Mouse (Mus musculus) neural tube, embryonic 13.5 days (tissue): ENCODE measurements at regions not wholly inside any gene's neighbourhood (a gene's known extent, or its start where the extent isn't known, plus 50 kb on each side); places are given as distances from the start of the nearest gene placed in this dataset.

ENCODE experiments used
- ATAC-seq: fragments of 200-750 bp; cut with Nextera tagmentation; 2 replicates; pipeline ENCODE4 v1.8.0; 2017; ENCODE audit warnings: low read depth, mild to moderate bottlenecking, moderate TSS enrichment, moderate library complexity
- H3K27ac ChIP-seq: fragments of 300-500 bp; sonication (generic); replicated peaks from 2 replicates; pipeline ENCODE4 v1.5.1; 2015; ENCODE audit warnings: moderate library complexity, mild to moderate bottlenecking, inconsistent platforms
- H3K27me3 ChIP-seq: fragments of 300-500 bp; sonication (generic); 2 replicates; pipeline ENCODE4 v1.6.1; 2015; ENCODE audit warnings: mild to moderate bottlenecking, inconsistent platforms
- H3K36me3 ChIP-seq: fragments of 300-500 bp; sonication (generic); 2 replicates; pipeline ENCODE4 v1.6.1; 2015; ENCODE audit warnings: mild to moderate bottlenecking, inconsistent platforms
- H3K4me1 ChIP-seq: fragments of 300-500 bp; sonication (generic); replicated peaks from 2 replicates; pipeline ENCODE4 v1.6.1; 2015; ENCODE audit warnings: inconsistent platforms
- H3K4me2 ChIP-seq: fragments of 300-500 bp; sonication (generic); 2 replicates; pipeline ENCODE4 v1.6.1; 2015; ENCODE audit warnings: inconsistent platforms, mild to moderate bottlenecking, moderate library complexity
- H3K4me3 ChIP-seq: fragments of 300-500 bp; sonication (generic); 2 replicates; pipeline ENCODE4 v1.5.1; 2015; ENCODE audit warnings: mild to moderate bottlenecking, inconsistent platforms
- H3K9ac ChIP-seq: fragments of 300-500 bp; sonication (generic); 2 replicates; pipeline ENCODE4 v1.6.1; 2015; ENCODE audit warnings: moderate library complexity, mild to moderate bottlenecking, inconsistent platforms
- H3K9me3 ChIP-seq: fragments of 300-500 bp; sonication (generic); 2 replicates; pipeline ENCODE4 v1.6.1; 2016; ENCODE audit warnings: inconsistent platforms
- WGBS: fragments of 180-500 bp; shearing (Covaris S2); methylation state at CpG from one replicate; pipeline ENCODE4 v1.1.7; 2015; 5-methylcytosine and 5-hydroxymethylcytosine counted together

DNA sequence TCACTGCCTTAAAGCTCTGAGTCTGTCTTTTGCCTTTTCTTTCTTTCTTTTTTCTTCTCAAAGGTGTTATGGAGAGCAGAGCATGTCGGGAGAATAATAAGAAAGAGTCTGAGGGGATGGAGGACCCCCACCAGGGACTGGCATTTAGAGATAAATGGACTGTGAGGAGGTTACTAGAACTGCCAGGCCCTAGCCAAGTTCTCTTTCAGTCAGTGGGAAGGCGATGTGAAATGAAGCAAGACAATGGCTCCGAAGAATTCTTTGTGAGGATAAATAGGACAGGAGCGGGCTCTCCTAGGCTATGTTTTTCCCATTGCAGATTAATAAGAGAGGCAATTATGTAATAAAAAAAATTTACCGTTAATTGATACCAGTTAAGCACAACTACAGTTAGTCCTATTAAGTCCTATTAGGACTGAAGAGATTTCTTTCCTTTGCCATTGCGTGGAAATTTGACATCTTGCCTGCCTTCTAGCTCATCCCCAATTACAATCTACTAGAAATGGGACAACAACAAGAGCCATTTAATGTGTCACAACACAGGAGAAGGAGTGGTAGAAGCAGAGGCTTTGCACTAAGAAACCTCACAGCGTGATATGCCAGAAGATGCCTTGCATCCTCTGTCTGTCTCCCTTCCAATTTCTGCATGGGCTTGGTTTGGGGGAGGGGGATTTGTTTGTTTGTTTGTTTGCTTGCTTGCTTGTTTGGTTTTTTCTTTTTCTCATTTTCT lies 107.2 kb upstream of the Id4 start:
- H3K9ac ChIP-seq: no peak overlapping the region
- H3K4me1 ChIP-seq: peaks cover 29% of the 10 kb centered on the region
- 31% methylated on average over 7 of the region's 7 CpGs for WGBS
- ATAC-seq: peak; percentile 77
- no peak overlapping the region for H3K4me3 ChIP-seq
- no peak overlapping the region for H3K4me2 ChIP-seq
- peak overlapping the region; percentile 74 for H3K27ac ChIP-seq
- no peaks in the 10 kb centered on the region for H3K27me3 ChIP-seq
- H3K36me3 ChIP-seq: no peaks in the 10 kb centered on the region
- no peaks in the 10 kb centered on the region for H3K9me3 ChIP-seq

DNA sequence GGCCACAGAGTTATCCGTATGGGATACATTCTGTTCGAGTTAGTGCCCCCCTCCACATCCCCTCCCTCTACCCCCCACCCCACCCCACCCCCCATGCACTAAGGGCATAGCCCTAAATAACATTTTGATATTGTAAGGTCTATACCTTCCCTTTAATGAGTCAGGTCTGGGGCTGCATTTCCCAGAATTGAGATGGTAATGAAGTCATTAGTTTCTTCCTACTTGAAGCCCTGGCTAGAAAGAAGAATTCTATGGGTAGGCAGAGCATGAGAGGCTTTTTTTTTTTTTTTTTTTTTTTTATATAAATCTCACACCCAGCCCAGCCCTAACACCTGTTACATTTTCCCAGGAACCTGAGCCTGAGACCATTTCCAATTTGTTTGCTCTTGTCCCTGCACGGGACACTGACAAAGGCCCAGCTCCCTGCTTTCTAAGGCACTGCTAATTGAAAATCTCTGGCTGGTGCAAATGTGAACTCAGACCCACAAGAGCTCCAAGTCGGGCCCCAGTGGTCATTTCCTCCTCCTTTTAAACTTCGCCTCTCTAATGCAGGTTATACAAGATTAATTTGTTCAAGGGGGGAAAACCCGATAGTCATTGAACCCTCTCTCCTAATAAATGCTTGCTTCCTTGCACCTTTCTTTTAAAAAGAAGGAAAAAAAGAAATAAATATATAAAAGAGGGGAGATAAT lies 106.5 kb upstream of the Id4 start:
- no peak overlapping the region for H3K4me3 ChIP-seq
- no peak overlapping the region for H3K4me2 ChIP-seq
- 16% methylated on average over 6 of the region's 6 CpGs for WGBS
- H3K36me3 ChIP-seq: no peaks in the 10 kb centered on the region
- H3K27ac ChIP-seq: peak overlapping the region; percentile 74
- H3K9ac ChIP-seq: no peak overlapping the region
- H3K4me1 ChIP-seq: peaks cover 36% of the 10 kb centered on the region
- 0 out of 2 replicates have a peak, but pooled peaks have one; percentile 27 for ATAC-seq
- no peaks in the 10 kb centered on the region for H3K9me3 ChIP-seq
- H3K27me3 ChIP-seq: no peaks in the 10 kb centered on the region

DNA sequence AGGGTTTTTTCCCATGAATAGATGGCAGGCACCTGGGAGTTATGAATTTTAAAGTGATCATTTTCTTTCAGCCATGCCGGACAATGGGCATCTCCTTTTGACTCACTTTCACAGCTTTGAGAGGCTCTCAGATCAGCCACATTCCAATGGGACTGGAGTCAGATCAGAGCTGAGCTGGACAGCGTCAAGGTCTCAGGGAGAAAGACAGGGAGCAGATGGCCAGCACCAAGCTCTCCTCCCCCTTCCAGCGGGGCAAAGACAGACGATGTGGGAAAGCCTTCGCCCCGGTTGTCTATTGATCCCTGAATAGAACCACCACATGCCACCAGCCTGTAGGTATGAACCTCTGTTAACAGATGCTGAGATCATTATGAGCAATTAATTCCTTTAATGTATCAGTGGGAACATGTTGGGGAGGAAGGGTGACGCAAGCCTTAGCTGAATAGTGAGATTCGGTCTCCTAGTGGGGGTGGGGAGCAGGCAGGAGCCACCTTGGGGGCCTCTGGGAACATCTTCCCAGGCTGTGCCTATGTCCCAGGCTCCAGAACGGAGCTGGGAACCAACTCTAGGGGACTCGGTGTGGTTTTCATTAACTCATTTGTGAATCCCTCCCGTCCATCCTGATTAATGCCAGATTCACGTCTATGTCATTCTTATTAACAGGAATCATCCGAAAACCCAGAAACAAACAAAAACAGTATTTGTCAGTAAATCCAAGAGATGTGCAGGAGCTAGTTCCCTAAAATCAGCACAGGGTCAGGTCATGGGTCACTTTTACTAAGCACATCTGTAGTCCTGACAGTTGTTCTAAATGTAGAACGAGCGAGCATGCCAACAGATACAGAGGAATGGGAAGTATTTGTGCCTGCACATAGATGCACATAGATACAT lies 101.8 kb upstream of the Id4 start:
- peak overlapping the region; percentile 18 for H3K4me2 ChIP-seq
- H3K27ac ChIP-seq: no peak overlapping the region
- no peaks in the 10 kb centered on the region for H3K9me3 ChIP-seq
- 0 out of 2 replicates have a peak, but pooled peaks have one; percentile 57 for ATAC-seq
- no peaks in the 10 kb centered on the region for H3K36me3 ChIP-seq
- H3K4me3 ChIP-seq: no peak overlapping the region
- WGBS: 21% methylated on average over 15 of the region's 15 CpGs
- no peak overlapping the region for H3K9ac ChIP-seq
- H3K4me1 ChIP-seq: peaks cover 46% of the 10 kb centered on the region
- no peaks in the 10 kb centered on the region for H3K27me3 ChIP-seq

DNA sequence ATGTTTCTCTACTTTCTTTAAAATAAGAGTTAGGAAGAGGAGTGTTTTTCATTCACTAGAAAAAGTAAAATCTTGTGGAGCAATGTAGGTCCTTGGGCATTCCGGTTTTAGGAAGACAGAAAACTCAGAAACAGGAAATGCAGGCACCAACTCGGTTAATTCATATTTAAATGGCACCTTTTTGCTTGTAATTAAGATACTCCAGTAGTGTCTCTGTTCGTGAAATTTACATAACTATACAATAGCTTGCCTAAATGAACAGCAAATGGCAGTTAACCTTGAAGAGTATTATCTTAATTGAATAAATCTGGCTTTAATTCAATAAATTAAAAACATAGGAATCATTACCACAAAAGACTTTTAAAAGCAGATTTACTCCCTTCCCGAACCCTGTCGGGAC lies 100.9 kb upstream of the Id4 start:
- H3K4me1 ChIP-seq: peaks cover 37% of the 10 kb centered on the region
- ATAC-seq: no peak
- H3K27ac ChIP-seq: 0 out of 2 replicates have a peak overlapping the region, but pooled peaks have one; percentile 6
- H3K4me3 ChIP-seq: no peak overlapping the region
- H3K27me3 ChIP-seq: no peaks in the 10 kb centered on the region
- WGBS: 27% methylated on average over 5 of the region's 5 CpGs
- no peaks in the 10 kb centered on the region for H3K9me3 ChIP-seq
- H3K36me3 ChIP-seq: no peaks in the 10 kb centered on the region
- H3K4me2 ChIP-seq: no peak overlapping the region; the same call in 1 of the 2 replicates
- no peak overlapping the region for H3K9ac ChIP-seq

DNA sequence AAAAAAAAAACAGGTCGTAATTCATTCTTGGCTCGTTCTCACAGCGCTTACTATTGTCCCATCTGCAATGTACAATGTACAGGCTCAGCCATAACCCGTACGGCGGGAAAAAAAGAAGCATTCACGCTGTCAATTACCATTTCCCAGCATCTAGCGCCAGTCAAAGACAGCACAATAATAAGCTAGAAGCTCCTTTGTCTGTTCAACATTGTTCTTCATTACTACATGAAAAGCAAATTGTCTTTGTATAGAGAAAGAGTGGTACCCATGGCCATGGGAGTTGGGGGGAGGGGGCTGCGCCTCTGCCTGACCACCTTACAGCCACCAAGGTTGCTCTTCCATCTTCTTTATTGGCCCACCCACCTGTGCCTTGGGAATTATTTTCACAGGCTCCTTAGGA lies 99.7 kb upstream of the Id4 start:
- Histone ChIP-seq H3K9ac (peak overlapping the region; percentile 51; the same call in 1 of the 2 replicates), H3K4me3 (peak overlapping the region; percentile 10; the same call in 1 of the 2 replicates), H3K27me3 (no peaks in the 10 kb centered on the region), H3K4me2 (peak overlapping the region; percentile 45), H3K4me1 (peaks cover 33% of the 10 kb centered on the region), H3K27ac (peak overlapping the region; percentile 74), H3K9me3 (no peaks in the 10 kb centered on the region), H3K36me3 (no peaks in the 10 kb centered on the region)
- 16% methylated on average over 9 of the region's 9 CpGs for WGBS
- ATAC-seq: peak; percentile 53; the same call in 1 of the 2 replicates

DNA sequence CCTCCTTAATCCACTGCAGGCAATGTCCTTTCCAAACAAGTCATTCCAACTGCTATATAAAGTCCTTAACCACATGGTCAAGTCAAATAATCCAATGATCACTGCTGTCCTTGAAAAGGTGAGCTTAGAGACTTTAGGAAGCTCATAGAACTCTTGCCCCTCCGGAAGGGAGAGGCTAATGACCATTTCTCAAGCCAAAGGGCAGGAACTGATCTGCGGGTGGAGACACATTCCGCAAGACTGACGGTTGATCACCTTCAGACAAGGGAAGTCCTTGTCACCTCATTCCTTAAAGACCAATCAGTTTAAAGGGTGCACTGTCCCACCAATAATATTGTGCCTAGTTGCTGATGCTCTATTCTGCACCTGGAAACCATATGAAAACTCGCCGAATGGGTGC lies 96.4 kb upstream of the Id4 start:
- H3K4me1 ChIP-seq: peaks cover 33% of the 10 kb centered on the region
- H3K9ac ChIP-seq: no peak overlapping the region
- no peaks in the 10 kb centered on the region for H3K27me3 ChIP-seq
- ATAC-seq: no peak
- H3K36me3 ChIP-seq: no peaks in the 10 kb centered on the region
- whole genome bisulfite sequencing: 91% methylated on average over 6 of the region's 6 CpGs
- H3K27ac ChIP-seq: no peak overlapping the region
- no peaks in the 10 kb centered on the region for H3K9me3 ChIP-seq
- H3K4me3 ChIP-seq: no peak overlapping the region
- no peak overlapping the region for H3K4me2 ChIP-seq

DNA sequence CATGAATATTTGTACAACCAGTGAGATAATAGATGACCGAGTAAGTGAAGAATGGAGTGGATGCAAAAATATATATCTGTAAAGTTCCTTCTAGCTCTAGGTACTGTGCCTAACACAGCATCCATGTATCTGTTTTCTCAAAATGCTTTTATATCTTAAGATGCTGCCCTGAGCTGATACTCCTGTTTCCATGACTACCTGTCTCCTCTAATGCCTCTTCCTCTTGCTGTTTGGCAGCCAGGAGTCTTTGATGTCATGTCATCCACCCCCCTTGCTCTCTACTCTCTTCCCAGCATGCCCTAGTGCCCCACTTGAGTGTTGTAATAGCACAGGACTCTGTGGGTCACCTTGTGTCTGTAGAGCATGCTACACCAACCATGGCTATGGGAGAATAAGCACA lies 95.2 kb upstream of the Id4 start:
- no peak overlapping the region for H3K9ac ChIP-seq
- H3K4me1 ChIP-seq: peaks cover 21% of the 10 kb centered on the region
- WGBS: 93% methylated on average over 1 of the region's 1 CpGs
- H3K36me3 ChIP-seq: no peaks in the 10 kb centered on the region
- no peak overlapping the region for H3K4me3 ChIP-seq
- H3K27ac ChIP-seq: no peak overlapping the region
- no peak for ATAC-seq
- no peaks in the 10 kb centered on the region for H3K9me3 ChIP-seq
- no peak overlapping the region for H3K4me2 ChIP-seq
- no peaks in the 10 kb centered on the region for H3K27me3 ChIP-seq

DNA sequence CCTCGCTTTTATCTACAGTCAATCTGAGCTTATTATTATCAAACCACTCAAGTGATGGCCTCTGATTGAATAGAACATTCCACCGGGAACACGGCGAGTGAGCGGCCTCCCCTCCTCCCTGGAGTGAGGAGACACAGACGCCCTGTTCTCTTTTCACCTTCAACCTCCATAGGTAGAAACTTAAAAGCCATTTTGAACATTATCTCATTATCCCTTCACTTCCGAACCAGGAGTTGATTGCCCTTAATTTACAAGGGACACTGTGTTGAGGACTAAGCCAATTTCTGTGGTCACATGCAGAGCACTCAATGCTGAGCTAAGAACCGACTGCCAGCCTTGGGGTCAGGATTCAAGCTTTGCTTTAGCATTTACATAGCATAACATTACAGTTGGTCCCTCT lies 93.1 kb upstream of the Id4 start:
- ATAC-seq: no peak
- Histone ChIP-seq H3K4me2 (no peak overlapping the region), H3K9ac (no peak overlapping the region), H3K36me3 (no peaks in the 10 kb centered on the region), H3K27ac (peak overlapping the region; percentile 14), H3K4me3 (no peak overlapping the region), H3K27me3 (no peaks in the 10 kb centered on the region), H3K4me1 (peaks cover 25% of the 10 kb centered on the region), H3K9me3 (no peaks in the 10 kb centered on the region)
- 39% methylated on average over 8 of the region's 8 CpGs for WGBS

DNA sequence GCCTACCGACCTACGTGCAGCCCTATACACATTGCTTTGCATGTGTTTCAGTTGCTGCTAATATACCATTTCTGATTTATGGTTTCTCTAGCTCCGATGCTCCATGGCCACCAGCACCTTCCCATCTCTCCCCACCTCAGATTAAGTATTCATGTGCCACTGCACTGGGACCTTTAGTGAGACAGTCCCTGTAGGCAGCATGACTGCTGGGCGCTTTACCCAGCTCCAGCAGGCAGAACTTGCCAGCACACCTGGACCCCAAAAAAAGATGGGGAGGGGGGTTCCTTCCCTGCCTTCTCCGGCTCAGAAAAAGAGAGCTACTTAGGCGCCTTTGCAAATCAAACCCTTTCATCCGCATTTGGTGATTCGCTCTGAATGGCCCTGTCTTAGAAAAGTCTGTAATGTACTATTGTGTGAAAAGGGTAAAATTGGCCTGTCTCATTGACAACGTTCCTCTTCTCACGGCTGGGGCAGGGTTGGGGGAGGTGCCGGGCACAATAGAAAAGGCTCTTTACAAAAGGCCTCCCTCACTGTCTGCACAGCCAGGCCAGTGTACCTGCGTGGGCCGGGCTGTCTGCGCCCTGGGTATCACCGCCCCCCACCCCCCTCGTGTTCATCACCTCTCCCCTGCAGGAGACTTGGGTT lies 89.6 kb upstream of the Id4 start:
- no peaks in the 10 kb centered on the region for H3K9me3 ChIP-seq
- peak overlapping the region; percentile 54; the same call in 1 of the 2 replicates for H3K27ac ChIP-seq
- peak overlapping the region; percentile 49; the same call in 1 of the 2 replicates for H3K9ac ChIP-seq
- ATAC-seq: peak; percentile 72
- H3K4me3 ChIP-seq: no peak overlapping the region
- 12% methylated on average over 16 of the region's 16 CpGs for WGBS
- H3K4me2 ChIP-seq: peak overlapping the region; percentile 33
- no peaks in the 10 kb centered on the region for H3K27me3 ChIP-seq
- peaks cover 25% of the 10 kb centered on the region for H3K4me1 ChIP-seq
- no peaks in the 10 kb centered on the region for H3K36me3 ChIP-seq

DNA sequence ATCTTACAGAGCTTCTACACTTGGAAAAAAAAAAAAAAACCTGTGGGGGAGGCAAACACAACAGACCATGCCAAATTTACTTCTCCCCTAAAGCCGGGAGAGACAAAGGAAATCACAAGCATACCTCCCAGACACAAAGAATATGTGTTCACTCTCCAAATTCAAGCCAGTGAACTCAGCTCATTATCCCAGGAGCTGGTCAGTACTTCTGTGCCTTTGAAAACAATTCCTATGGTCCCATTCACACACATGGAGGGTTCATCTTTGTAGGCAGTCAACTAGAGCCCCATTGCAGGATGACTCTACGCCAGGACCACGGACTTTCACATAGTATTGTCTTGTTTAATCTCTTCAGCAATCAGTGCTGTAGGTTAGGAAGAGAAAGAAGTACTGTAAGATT lies 89.0 kb upstream of the Id4 start:
- 25% methylated on average over 3 of the region's 3 CpGs for WGBS
- Histone ChIP-seq H3K27ac (no peak overlapping the region), H3K9me3 (no peaks in the 10 kb centered on the region), H3K36me3 (no peaks in the 10 kb centered on the region), H3K27me3 (no peaks in the 10 kb centered on the region), H3K4me1 (peaks cover 23% of the 10 kb centered on the region), H3K4me3 (no peak overlapping the region), H3K9ac (peak overlapping the region; percentile 49; the same call in 1 of the 2 replicates), H3K4me2 (peak overlapping the region; percentile 33; the same call in 1 of the 2 replicates)
- ATAC-seq: no peak

DNA sequence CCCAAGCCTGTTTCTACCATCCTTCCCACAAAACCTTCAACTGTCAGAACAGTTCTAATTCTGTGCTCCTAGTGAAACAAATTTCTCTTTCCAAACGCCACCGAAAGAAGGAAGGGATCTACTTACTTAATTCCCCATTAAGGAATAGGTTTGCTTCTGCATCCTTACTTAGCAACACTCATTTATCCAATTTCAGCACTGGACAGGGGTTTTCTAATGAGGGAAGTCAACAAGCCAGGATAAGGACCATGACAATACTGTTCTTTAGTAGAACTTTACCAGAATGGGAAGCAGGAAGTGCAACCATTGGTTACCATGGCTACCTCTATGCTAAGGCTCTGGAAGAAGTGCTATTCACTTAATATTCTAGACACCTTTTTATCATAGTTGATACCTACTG lies 68.6 kb upstream of the Id4 start:
- WGBS: 91% methylated on average over 2 of the region's 2 CpGs
- Histone ChIP-seq H3K4me3 (no peak overlapping the region), H3K4me2 (no peak overlapping the region), H3K36me3 (no peaks in the 10 kb centered on the region), H3K27ac (no peak overlapping the region), H3K9ac (no peak overlapping the region), H3K27me3 (no peaks in the 10 kb centered on the region), H3K9me3 (no peaks in the 10 kb centered on the region), H3K4me1 (no peaks in the 10 kb centered on the region)
- no peak for ATAC-seq
